Mouse (Mus musculus) embryonic facial prominence, embryonic 12.5 days (tissue): ENCODE data around the gene Zdhhc19. TPM values are rescaled to one million over a fixed set of nuclear protein-coding genes. Genes with fewer than 3 reads are reported as not detected.
"Not testable (repeated sequence)": the region's sequence is repeated elsewhere in the genome, so short reads cannot be mapped to it uniquely, and the experiment has no call there.

Experiments used
- ATAC-seq: fragments of 200-750 bp; cut with Nextera tagmentation; 2 replicates; pipeline ENCODE4 v1.8.0; 2017; ENCODE audit not compliant: insufficient number of reproducible peaks, insufficient read depth, low FRiP score, low TSS enrichment
- H3K27ac ChIP-seq: fragments of 300-500 bp; sonication (generic); 2 replicates; pipeline ENCODE4 v1.5.1; 2016; ENCODE audit warnings: mild to moderate bottlenecking
- H3K27me3 ChIP-seq: fragments of 300-500 bp; sonication (generic); 2 replicates; pipeline ENCODE4 v1.6.1; 2016; ENCODE audit warnings: mild to moderate bottlenecking, moderate library complexity
- H3K36me3 ChIP-seq: fragments of 300-500 bp; sonication (generic); 2 replicates; pipeline ENCODE4 v1.6.1; 2016; ENCODE audit warnings: mild to moderate bottlenecking
- H3K4me1 ChIP-seq: fragments of 300-500 bp; sonication (generic); 2 replicates; pipeline ENCODE4 v1.6.1; 2016
- H3K4me2 ChIP-seq: fragments of 300-500 bp; sonication (generic); replicated peaks from 2 replicates; pipeline ENCODE4 v1.6.1; 2016; ENCODE audit warnings: mild to moderate bottlenecking, moderate library complexity
- H3K4me3 ChIP-seq: fragments of 300-500 bp; sonication (generic); 2 replicates; pipeline ENCODE4 v1.5.1; 2016; ENCODE audit warnings: mild to moderate bottlenecking
- H3K9ac ChIP-seq: fragments of 300-500 bp; sonication (generic); 2 replicates; pipeline ENCODE4 v1.6.1; 2016; ENCODE audit warnings: mild to moderate bottlenecking, moderate library complexity
- H3K9me3 ChIP-seq: fragments of 300-500 bp; sonication (generic); 2 replicates; pipeline ENCODE4 v1.6.1; 2016; ENCODE audit warnings: mild to moderate bottlenecking, moderate library complexity
- WGBS: fragments of 180-500 bp; shearing (Covaris S2); methylation state at CpG from one replicate; pipeline ENCODE4 v1.1.7; 2016; 5-methylcytosine and 5-hydroxymethylcytosine counted together
- polyA plus RNA-seq: library from polyadenylated mRNA; unstranded; fragments of >200 nt; fragmentation: Nextera tagmentation; extraction: Ambion mirVana; gene quantifications from 2 replicates; pipeline ENCODE4 v1.2.1, GENCODE M21; 2016

The Zdhhc19 gene
- polyA plus RNA-seq, 1 experiment from 2014 or later: not detected

DNA sequence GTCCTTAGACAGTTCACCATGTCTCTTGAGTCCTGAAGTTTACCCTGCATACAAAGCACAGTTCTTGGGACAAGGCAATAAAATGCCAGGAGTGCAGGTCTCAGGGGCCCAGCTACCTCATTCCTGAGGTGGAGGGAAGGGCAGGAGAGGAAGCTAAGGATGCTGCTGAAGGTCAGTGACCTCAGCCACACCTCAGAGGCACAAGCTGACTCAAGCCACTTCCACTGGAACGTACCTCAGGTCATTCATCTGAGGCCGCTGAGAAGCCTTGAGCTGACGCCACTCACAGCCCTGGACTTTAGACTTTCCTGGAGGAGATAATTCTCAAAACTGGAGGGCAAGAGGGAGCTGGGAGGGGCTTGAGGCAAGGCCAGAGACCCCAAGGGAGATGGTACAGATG lies 7.1 kb upstream of the Zdhhc19 start:
- H3K9me3 ChIP-seq: no peaks in the 10 kb centered on the region
- H3K4me3 ChIP-seq: no peak overlapping the region
- H3K4me2 ChIP-seq: no peak overlapping the region
- H3K27me3 ChIP-seq: no peaks in the 10 kb centered on the region
- H3K27ac ChIP-seq: no peak overlapping the region
- H3K4me1 ChIP-seq: peaks cover 12% of the 10 kb centered on the region; the same call in 1 of the 2 replicates
- no peak for ATAC-seq
- no peak overlapping the region for H3K9ac ChIP-seq
- 95% methylated on average over 3 of the region's 3 CpGs for WGBS
- no peaks in the 10 kb centered on the region for H3K36me3 ChIP-seq

DNA sequence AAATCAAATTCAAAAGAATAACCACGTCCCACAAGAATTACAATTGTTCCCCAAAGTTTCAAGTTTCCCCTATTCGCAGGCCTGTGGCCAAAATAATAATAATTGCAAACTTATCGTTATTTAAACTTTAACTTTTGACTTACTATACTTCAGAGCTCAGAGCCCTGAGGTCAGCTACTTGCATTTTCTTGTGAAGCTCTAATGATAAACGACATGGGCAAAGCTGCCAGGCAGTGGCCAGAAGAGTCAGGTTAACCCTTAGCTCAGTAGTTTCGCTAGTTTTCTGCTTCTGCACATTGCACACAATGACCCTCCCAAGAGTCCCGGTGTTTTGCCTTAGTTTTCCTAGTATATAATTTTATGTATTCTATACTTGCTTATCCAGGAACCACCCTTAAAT lies 1.7 kb upstream of the Zdhhc19 start:
- not testable (repeated sequence) for H3K4me1 ChIP-seq, H3K4me2 ChIP-seq, H3K27me3 ChIP-seq, H3K9ac ChIP-seq, H3K27ac ChIP-seq, H3K4me3 ChIP-seq, ATAC-seq, H3K9me3 ChIP-seq, H3K36me3 ChIP-seq
- WGBS: 69% methylated on average over 6 of the region's 6 CpGs

DNA sequence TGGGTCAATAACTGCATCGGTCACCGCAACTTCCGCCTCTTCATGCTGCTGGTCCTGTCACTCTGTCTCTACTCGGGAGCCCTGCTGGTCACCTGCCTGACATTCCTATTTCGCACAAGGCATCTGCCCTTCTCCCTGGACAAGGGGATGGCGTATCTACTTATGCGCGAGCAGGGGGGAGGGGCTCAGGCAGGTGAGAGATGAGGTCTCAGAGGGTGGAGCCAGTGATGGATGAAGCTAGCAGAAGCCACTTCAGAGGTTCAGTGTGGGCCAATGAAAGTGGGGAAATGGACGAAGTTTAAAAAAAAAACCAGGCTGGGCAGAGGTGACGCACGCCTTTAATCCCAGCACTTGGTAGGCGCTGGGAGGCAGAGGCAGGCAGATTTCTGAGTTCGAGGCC lies 2.9 kb downstream of the Zdhhc19 start:
- H3K9ac ChIP-seq: no peak overlapping the region
- peaks cover 5% of the 10 kb centered on the region; the same call in 1 of the 2 replicates for H3K4me1 ChIP-seq
- no peaks in the 10 kb centered on the region; the same call in 1 of the 2 replicates for H3K27me3 ChIP-seq
- 60% methylated on average over 13 of the region's 13 CpGs for WGBS
- H3K4me3 ChIP-seq: no peak overlapping the region
- H3K27ac ChIP-seq: no peak overlapping the region
- no peaks in the 10 kb centered on the region for H3K36me3 ChIP-seq
- no peak for ATAC-seq
- H3K4me2 ChIP-seq: no peak overlapping the region; the same call in 1 of the 2 replicates
- H3K9me3 ChIP-seq: no peaks in the 10 kb centered on the region

DNA sequence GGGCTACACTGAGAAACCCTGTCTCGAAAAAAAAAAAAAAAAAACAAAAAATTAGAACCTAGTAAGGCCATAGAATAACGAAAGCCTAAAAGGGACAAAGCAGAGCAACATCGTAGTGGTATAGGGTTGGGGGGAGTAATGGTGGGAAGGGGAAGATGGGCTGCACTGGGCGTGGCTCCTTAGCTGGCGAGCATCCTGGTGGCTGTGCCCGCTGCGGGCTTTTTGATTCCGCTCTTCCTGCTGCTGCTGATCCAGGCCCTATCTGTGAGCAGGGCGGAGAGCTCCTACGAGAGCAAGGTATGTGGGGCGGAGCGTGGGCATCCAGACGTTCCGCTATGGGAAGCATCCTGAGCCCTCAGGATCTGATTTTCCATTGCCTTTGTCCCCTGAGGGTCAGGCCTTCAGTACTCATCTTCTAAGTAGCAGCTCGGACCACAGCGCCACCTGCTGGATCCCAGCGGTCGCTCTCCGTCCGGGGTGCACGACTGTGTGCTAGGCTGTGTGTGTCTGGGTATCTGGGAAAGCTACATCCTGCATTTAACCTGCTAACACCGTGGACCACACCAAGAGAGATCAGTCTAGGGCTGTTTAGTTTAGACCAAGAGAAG lies 3.5 kb downstream of the Zdhhc19 start:
- H3K4me2 ChIP-seq: peak overlapping the region; percentile 58
- H3K27me3 ChIP-seq: no peaks in the 10 kb centered on the region; the same call in 1 of the 2 replicates
- 9% methylated on average over 22 of the region's 22 CpGs for WGBS
- H3K9ac ChIP-seq: 0 out of 2 replicates have a peak overlapping the region, but pooled peaks have one; percentile 36
- no peak overlapping the region for H3K27ac ChIP-seq
- H3K36me3 ChIP-seq: no peaks in the 10 kb centered on the region
- H3K9me3 ChIP-seq: no peaks in the 10 kb centered on the region
- ATAC-seq: peak; percentile 64; the same call in 1 of the 2 replicates
- peak overlapping the region; percentile 33 for H3K4me3 ChIP-seq
- peaks cover 5% of the 10 kb centered on the region; the same call in 1 of the 2 replicates for H3K4me1 ChIP-seq

DNA sequence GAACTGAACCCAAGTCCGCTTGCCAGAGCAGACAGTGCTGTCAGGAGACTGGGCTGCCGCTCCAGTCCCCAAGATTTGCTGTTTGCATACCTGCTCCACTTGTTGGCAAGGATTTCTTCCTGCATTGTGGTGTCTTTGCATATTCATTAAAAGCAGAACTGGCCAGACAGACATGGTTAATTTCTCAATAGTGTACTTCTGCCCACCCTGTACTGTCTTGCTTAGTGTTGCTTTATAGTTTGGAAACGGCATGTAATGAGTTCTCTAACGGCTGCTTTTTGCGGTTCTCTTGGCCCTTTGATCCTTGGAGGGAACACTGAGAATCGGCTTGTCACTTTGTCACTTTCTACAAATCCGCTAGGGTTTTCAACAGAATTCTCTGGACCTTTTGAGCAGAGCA lies 5.4 kb downstream of the Zdhhc19 start:
- H3K4me3 ChIP-seq: no peak overlapping the region
- ATAC-seq: no peak
- H3K9ac ChIP-seq: no peak overlapping the region
- no peaks in the 10 kb centered on the region for H3K9me3 ChIP-seq
- WGBS: 74% methylated on average over 7 of the region's 7 CpGs
- H3K4me1 ChIP-seq: no peaks in the 10 kb centered on the region
- H3K36me3 ChIP-seq: no peaks in the 10 kb centered on the region
- peaks cover 4% of the 10 kb centered on the region; the same call in 1 of the 2 replicates for H3K27me3 ChIP-seq
- no peak overlapping the region for H3K4me2 ChIP-seq
- H3K27ac ChIP-seq: no peak overlapping the region

DNA sequence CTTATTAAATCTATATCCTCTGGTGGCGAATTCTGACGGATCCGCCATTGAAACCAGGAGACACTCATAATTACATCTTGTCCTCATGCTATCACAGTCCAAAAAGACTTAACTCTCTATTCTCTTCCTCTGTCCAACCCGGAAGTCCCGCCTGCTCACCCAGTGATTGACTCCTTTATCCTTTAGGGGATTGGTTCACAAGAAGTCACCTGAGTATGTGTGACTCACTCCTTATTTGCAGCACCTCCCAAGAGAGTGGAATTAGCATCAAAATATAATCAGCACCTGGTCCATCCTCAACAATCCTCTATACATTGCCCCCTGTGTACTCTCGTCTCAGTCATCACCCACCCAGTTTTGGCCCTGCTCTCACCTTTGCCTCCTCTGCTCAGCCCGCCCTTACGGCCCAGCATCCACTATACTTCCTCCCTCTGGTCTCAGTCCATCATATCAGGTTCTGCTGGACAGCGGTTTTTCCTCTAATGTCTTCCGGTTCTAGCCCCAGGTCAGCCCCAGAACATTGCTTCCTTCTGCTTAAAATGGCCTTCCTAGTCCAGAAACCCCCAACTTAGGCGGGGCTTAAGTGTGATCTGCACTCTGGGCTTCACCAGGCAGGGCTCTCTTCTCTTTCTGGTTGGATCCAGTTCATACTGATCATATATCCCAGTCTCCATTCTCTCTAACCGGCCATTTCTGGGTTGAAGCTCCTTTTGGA lies 6.7 kb downstream of the Zdhhc19 start:
- Histone ChIP-seq H3K4me3 (no peak overlapping the region), H3K9ac (no peak overlapping the region), H3K27ac (no peak overlapping the region), H3K4me1 (no peaks in the 10 kb centered on the region), H3K27me3 (peaks cover 4% of the 10 kb centered on the region; the same call in 1 of the 2 replicates), H3K4me2 (no peak overlapping the region), H3K36me3 (no peaks in the 10 kb centered on the region), H3K9me3 (no peaks in the 10 kb centered on the region)
- WGBS: 83% methylated on average over 12 of the region's 12 CpGs
- ATAC-seq: no peak

DNA sequence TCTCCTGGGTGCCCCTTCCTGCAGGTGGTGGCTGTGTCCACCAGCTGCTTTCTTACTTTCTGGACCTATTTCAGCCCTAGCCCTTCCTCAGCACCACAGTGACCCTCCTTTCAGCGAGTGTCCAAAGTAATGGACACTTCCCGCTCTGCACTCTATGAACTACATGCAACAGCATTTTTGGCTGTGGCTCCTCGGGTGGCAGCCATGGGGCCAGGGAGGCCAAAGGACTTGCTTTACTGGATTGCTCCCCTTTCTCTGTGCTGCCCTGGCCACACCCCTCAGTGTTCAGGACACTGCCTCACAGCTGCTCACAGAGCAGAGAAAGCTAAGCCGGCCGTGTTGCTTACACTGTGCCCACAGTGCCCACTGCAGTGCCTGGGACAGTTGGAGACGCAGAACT lies 7.6 kb downstream of the Zdhhc19 start:
- no peaks in the 10 kb centered on the region for H3K4me1 ChIP-seq
- H3K36me3 ChIP-seq: no peaks in the 10 kb centered on the region
- H3K27me3 ChIP-seq: peaks cover 4% of the 10 kb centered on the region; the same call in 1 of the 2 replicates
- no peak for ATAC-seq
- 78% methylated on average over 6 of the region's 6 CpGs for WGBS
- H3K4me3 ChIP-seq: no peak overlapping the region
- no peak overlapping the region for H3K27ac ChIP-seq
- no peaks in the 10 kb centered on the region for H3K9me3 ChIP-seq
- no peak overlapping the region for H3K4me2 ChIP-seq
- no peak overlapping the region for H3K9ac ChIP-seq

DNA sequence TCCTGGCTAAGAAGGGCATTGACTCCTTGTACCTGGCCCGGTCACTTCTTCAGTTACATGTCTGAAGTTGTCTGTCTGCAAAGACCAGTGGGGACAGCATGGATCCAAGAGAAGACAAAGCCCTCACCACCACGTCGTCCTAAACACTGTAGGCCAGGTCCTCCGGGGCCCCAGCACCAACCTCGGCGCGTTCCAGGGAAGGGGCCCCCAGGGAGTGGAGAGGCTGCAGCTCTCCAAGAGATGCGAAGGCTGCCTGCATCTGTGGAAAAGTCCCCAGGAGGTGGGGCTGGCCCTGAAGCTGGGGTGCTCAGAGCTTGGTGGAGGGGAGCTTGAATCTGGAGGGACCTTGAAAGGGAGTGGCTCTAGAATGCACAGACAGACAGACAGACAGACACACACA lies 10.2 kb downstream of the Zdhhc19 start:
- no peak for ATAC-seq
- Histone ChIP-seq H3K4me1 (peaks cover 3% of the 10 kb centered on the region; the same call in 1 of the 2 replicates), H3K4me3 (no peak overlapping the region), H3K36me3 (no peaks in the 10 kb centered on the region), H3K27ac (no peak overlapping the region), H3K4me2 (no peak overlapping the region), H3K27me3 (peaks cover 4% of the 10 kb centered on the region; the same call in 1 of the 2 replicates), H3K9ac (no peak overlapping the region), H3K9me3 (no peaks in the 10 kb centered on the region)
- 77% methylated on average over 8 of the region's 8 CpGs for WGBS

DNA sequence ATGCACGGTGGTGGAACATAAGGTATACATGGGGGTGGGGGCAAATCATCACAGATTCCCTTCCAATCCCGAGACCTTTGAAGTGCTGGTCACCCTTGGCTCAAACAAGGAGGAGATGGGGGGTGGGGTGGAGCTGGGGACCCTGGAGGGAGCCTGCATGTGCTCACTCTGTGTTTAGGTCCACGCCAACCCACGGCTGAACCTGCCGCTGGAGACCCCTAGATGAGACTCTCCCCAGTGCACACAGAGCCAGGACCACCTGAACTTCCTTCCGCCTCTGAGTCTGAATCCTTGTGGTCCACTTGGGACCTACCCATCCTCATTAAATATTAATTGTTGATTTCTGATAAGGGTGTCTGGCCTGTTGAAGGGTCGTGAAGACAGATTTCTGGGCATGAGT lies 10.8 kb downstream of the Zdhhc19 start:
- Histone ChIP-seq H3K4me3 (no peak overlapping the region), H3K27ac (no peak overlapping the region), H3K4me2 (no peak overlapping the region), H3K9me3 (no peaks in the 10 kb centered on the region), H3K36me3 (no peaks in the 10 kb centered on the region), H3K4me1 (peaks cover 3% of the 10 kb centered on the region; the same call in 1 of the 2 replicates), H3K9ac (no peak overlapping the region), H3K27me3 (peaks cover 4% of the 10 kb centered on the region; the same call in 1 of the 2 replicates)
- no peak for ATAC-seq
- 80% methylated on average over 7 of the region's 7 CpGs for WGBS

DNA sequence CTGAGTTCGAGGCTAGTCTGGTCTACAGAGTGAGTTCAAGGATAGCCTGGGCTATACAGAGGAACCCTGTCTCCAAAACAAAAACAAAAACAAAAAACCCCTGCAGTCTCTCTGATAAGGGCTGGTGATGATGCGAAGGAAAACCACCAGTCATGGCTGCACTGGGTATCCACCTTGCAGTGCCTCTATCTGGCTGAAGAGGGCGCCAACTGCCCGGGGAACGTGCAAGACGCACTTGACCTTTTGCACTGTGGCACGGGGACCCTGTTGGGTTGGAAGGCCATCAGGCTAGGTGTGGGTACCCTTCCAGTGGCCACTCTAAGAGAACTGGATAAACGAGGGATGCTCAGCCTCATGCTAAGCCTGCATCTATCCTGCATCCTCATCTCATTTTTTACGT lies 11.3 kb downstream of the Zdhhc19 start:
- Histone ChIP-seq H3K27me3 (peaks cover 4% of the 10 kb centered on the region; the same call in 1 of the 2 replicates), H3K4me1 (peaks cover 3% of the 10 kb centered on the region; the same call in 1 of the 2 replicates), H3K4me2 (no peak overlapping the region), H3K9ac (no peak overlapping the region), H3K27ac (no peak overlapping the region), H3K4me3 (no peak overlapping the region), H3K36me3 (no peaks in the 10 kb centered on the region), H3K9me3 (no peaks in the 10 kb centered on the region)
- WGBS: 20% methylated on average over 9 of the region's 9 CpGs
- ATAC-seq: no peak

DNA sequence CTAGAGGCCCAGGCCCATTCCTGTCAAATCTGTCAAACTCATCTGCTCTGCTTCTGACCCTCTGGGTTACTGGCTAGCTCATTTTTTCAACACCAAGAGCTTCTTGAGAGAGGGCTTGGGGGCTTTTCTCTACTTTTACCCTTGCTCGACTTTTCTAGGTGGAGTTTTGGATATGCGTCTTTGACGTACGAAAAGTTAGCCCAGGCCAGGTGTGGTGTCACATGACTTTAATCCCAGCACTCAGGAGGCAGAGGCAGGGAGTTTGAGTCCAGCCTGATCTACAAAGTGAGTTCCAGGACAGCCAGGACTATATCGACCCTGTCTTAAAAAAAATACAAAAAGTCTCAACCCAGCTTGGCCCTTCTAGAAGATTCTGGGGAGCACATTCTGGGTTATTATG lies 12.0 kb downstream of the Zdhhc19 start:
- Histone ChIP-seq H3K27me3 (peaks cover 4% of the 10 kb centered on the region; the same call in 1 of the 2 replicates), H3K9ac (no peak overlapping the region), H3K36me3 (no peaks in the 10 kb centered on the region), H3K4me1 (peaks cover 3% of the 10 kb centered on the region; the same call in 1 of the 2 replicates), H3K27ac (0 out of 2 replicates have a peak overlapping the region, but pooled peaks have one; percentile 12), H3K4me2 (no peak overlapping the region), H3K9me3 (no peaks in the 10 kb centered on the region), H3K4me3 (no peak overlapping the region)
- ATAC-seq: no peak
- 81% methylated on average over 5 of the region's 5 CpGs for WGBS
